Mouse (Mus musculus) MEL (cell line): Measurements from ENCODE around the gene Dda1.
"Not testable (repeated sequence)": the region's sequence is repeated elsewhere in the genome, so short reads cannot be mapped to it uniquely, and the experiment has no call there.

Experiments used
- NELFE ChIP-seq: IDR thresholded peaks from 2 replicates; pipeline ENCODE4 v1.6.1; 2011; ENCODE audit warnings: low read depth, low read length, improper control_type of control experiment
- POLR2A ChIP-seq, 2 experiments: IDR thresholded peaks; 2 replicates each; pipeline ENCODE4 v1.6.1; 2011 to 2012; ENCODE audit warnings: low read length in 2 of 2, mild to moderate bottlenecking in 2 of 2, control low read depth in 1 of 2, improper control_type of control experiment in 1 of 2, low read depth in 1 of 2, moderate library complexity in 1 of 2; ENCODE audit not compliant: control insufficient read depth in 1 of 2, insufficient read depth in 1 of 2, poor library complexity in 1 of 2
- USF1 ChIP-seq: IDR thresholded peaks from 2 replicates; pipeline ENCODE4 v1.6.1; 2014; ENCODE audit warnings: low read depth, mild to moderate bottlenecking, inconsistent platforms, low read length, improper control_type of control experiment, moderate library complexity
- ZKSCAN1 ChIP-seq: IDR thresholded peaks from 2 replicates; pipeline ENCODE4 v1.6.1; 2012; ENCODE audit warnings: low read depth, mild to moderate bottlenecking, inconsistent platforms, low read length, improper control_type of control experiment, moderate library complexity

DNA sequence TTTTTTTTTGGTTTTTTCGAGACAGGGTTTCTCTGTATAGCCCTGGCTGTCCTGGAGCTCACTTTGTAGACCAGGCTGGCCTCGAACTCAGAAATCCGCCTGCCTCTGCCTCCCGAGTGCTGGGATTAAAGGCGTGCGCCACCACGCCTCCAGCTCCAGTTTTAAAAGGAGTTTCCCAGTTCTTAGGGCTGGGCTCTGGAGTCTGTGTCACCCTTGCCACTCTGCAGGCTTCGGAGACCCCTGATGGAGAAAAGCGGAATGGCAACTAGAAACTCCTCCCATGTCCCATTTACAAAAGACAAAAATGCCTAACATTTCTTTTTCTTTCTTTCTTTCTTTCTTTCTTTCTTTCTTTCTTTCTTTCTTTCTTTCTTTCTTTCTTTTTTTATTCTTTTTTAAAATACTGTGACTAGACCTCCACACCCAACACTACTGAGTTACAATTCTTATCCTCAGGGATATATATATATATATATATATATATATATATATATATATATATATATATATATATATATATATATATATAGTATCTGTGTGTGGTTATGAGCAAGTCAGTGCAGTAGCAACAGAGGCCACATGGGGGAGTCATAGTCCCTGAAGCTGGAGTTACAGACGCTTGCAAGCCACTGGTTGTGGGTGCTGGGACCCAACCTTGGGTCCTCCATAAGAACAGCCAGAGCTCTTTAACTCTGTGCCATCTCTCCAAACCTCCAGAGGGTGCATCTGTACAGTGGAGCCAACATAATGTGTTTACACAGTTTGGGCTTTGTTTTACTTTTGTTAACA, 50.2 kb downstream of the Dda1 start:
- not testable (repeated sequence) for TF ChIP-seq USF1; NELFE; ZKSCAN1; POLR2A (IDR thresholded peaks at IDR 0.05; ENCODE audit: control insufficient read depth in 1 of 2, insufficient read depth in 1 of 2, low read depth in 1 of 2, low read length in 2 of 2, poor library complexity in 1 of 2)
